Mouse (Mus musculus) bone marrow macrophage, adult 2 months (primary cell): Measurements from ENCODE around the gene Hivep3. TPM values are rescaled to one million over a fixed set of nuclear protein-coding genes. Genes with fewer than 3 reads are reported as not detected.
A peak's percentile ranks its signal among the peaks of the same experiment; 100 is the strongest.

Source experiments
- H3K27ac ChIP-seq: 2 replicates; pipeline ENCODE4 v1.5.1; 2012; ENCODE audit warnings: low read depth, low read length; ENCODE audit not compliant: insufficient read depth
- H3K4me1 ChIP-seq: 2 replicates; pipeline ENCODE4 v1.6.1; 2012; ENCODE audit warnings: low read length; ENCODE audit not compliant: control insufficient read depth, insufficient read depth
- H3K4me3 ChIP-seq: 2 replicates; pipeline ENCODE4 v1.5.1; 2012; ENCODE audit warnings: mild to moderate bottlenecking, low read length, moderate library complexity; ENCODE audit not compliant: insufficient read depth
- CTCF ChIP-seq: IDR thresholded peaks from 2 replicates; pipeline ENCODE4 v1.5.1; 2012; ENCODE audit warnings: low read depth, mild to moderate bottlenecking, low read length, moderate library complexity
- POLR2A ChIP-seq: IDR thresholded peaks from 2 replicates; pipeline ENCODE4 v1.6.1; 2012; ENCODE audit warnings: mild to moderate bottlenecking, low read depth, low read length, borderline replicate concordance
- polyA plus RNA-seq: library from polyadenylated mRNA; stranded (reverse); fragments of >200 nt; gene quantifications from 2 replicates; pipeline ENCODE4 v1.2.4, GENCODE M21; 2012; ENCODE audit not compliant: missing spikeins, insufficient read depth, insufficient read length

Gene Hivep3
- polyA plus RNA-seq, 1 experiment, result 19.8 TPM

DNA sequence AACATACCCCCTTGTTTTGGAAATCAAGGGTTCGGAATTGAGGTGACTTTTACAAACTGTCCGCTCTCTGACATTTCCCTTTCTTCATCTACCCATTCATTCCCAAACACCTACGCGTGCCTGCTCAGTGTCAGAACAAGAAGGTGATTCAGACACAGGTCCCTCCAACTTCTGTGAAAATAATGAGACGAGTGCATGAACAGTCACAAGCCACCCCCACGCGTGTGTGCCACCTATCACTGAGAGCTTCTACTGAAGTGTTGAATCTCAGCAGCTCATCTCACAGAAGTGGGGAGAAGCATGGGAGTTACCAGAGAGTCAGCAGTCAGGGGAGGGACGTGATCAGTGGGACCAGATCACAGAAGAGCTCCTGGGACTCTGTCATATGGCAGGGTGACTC, 343.7 kb downstream of the Hivep3 start:
- H3K27ac ChIP-seq, result no peak overlapping the region
- TF ChIP-seq POLR2A (no peak), CTCF (no peak)
- peaks cover 4% of the 10 kb centered on the region for H3K4me1 ChIP-seq
- no peak overlapping the region for H3K4me3 ChIP-seq

DNA sequence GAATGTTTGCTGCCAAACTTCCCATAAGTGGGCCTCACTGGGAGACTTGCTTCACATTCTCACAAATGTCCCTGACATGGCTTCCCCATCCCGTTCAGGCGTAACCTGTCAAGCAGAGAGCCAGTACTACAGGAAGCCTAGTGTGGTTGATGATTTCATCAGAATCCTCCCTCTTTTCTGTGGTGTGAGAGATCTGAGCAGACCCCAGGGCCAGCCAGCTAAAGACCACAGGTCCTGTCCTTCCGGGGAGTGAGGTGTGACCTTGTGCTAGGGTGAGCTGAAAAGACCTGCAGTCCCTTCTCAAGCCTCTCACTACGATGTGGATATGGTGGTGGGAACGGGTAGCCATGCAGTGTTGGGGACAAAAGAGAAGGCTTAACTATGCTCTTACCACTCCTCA, 348.9 kb downstream of the Hivep3 start:
- no peak overlapping the region for H3K27ac ChIP-seq
- TF ChIP-seq CTCF (no peak), POLR2A (no peak)
- peaks cover 4% of the 10 kb centered on the region; the same call in 1 of the 2 replicates for H3K4me1 ChIP-seq
- H3K4me3 ChIP-seq, result no peak overlapping the region

DNA sequence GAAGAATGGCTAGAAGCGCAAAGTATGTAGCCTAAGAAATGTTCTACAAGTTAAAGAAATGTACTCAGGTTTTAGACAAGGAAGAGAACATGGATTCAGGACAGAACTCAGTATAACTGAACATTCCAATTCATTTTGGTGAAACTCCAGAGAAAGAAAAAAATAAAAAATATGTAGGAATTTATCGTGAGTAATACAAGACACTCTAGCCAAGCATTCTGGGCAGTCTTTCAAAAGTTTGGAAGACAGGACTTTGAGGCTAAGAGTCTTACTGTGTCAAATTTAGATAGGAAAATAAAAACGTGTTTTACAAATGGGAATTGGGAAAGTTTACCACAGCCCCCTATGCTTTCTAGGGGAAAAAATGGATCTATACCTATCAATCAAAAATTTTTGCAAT, 350.1 kb downstream of the Hivep3 start:
- Histone ChIP-seq H3K27ac (no peak overlapping the region), H3K4me3 (no peak overlapping the region), H3K4me1 (peaks cover 13% of the 10 kb centered on the region)
- TF ChIP-seq CTCF, result no peak
- no peak for TF ChIP-seq POLR2A

DNA sequence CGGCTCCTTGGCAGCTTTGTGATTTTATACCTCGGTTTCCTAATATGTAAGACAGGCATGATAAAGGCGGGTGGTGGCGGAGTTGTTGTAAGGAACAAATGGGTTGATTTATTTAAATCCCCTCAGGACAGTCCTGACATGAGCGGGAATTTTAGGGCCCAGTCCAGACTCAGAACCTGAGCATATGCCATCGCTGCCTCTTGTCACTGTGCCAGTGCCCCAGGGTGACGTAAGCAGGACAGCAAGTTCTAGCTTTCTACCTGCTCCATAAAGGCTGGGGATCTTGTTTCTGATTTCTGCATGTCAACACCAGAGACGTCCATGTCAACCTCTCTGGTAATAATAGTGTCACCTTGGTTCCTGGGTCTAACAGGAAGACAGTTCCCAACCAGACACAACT, 356.0 kb downstream of the Hivep3 start:
- TF ChIP-seq CTCF (no peak), POLR2A (no peak)
- Histone ChIP-seq H3K4me3 (no peak overlapping the region), H3K4me1 (peaks cover 13% of the 10 kb centered on the region), H3K27ac (no peak overlapping the region)

- Histone ChIP-seq H3K27ac (no peak overlapping the region), H3K4me1 (peaks cover 12% of the 10 kb centered on the region), H3K4me3 (no peak overlapping the region)
- TF ChIP-seq POLR2A (no peak), CTCF (no peak)
Measured at GRCm38 (mm10) chr4:120091997-120092783, 358.6 kb downstream of the Hivep3 start.

- TF ChIP-seq POLR2A (no peak), CTCF (no peak)
- no peak overlapping the region for H3K27ac ChIP-seq
Measured at GRCm38 (mm10) chr4:120096935-120097334, 363.4 kb downstream of the Hivep3 start.

GRCm38 (mm10) chr4:120101186-120101585, 367.6 kb downstream of the Hivep3 start:
- H3K4me1 ChIP-seq, result peaks cover 8% of the 10 kb centered on the region
- TF ChIP-seq CTCF (no peak), POLR2A (no peak)
- no peak overlapping the region for H3K27ac ChIP-seq
- no peak overlapping the region for H3K4me3 ChIP-seq

More at GRCm38 (mm10) chr4:120096935-120097334, 363.4 kb downstream of the Hivep3 start:
- no peak overlapping the region for H3K4me3 ChIP-seq
- peaks cover 3% of the 10 kb centered on the region for H3K4me1 ChIP-seq

- H3K27ac ChIP-seq, result no peak overlapping the region
- no peak overlapping the region for H3K4me3 ChIP-seq
- peaks cover 8% of the 10 kb centered on the region for H3K4me1 ChIP-seq
- TF ChIP-seq CTCF (peak; percentile 73), POLR2A (no peak)
Measured at GRCm38 (mm10) chr4:120104599-120104998, 371.0 kb downstream of the Hivep3 start.

- TF ChIP-seq CTCF, result no peak
- no peak for TF ChIP-seq POLR2A
- H3K4me3 ChIP-seq, result no peak overlapping the region
- H3K27ac ChIP-seq, result no peak overlapping the region
- H3K4me1 ChIP-seq, result peaks cover 8% of the 10 kb centered on the region
Measured at GRCm38 (mm10) chr4:120106362-120106761, 372.8 kb downstream of the Hivep3 start.

GRCm38 (mm10) chr4:120107787-120108186, 374.2 kb downstream of the Hivep3 start:
- Histone ChIP-seq H3K4me3 (no peak overlapping the region), H3K4me1 (no peaks in the 10 kb centered on the region), H3K27ac (no peak overlapping the region)
- TF ChIP-seq POLR2A, result no peak
- no peak for TF ChIP-seq CTCF

- no peak for TF ChIP-seq CTCF
- no peak for TF ChIP-seq POLR2A
- Histone ChIP-seq H3K4me3 (no peak overlapping the region), H3K4me1 (peaks cover 17% of the 10 kb centered on the region), H3K27ac (no peak overlapping the region)
Measured at GRCm38 (mm10) chr4:120115516-120115915, 381.9 kb downstream of the Hivep3 start.
